Mouse (Mus musculus): ENCODE measurements around the gene Adam19.

GRCm38 (mm10) chr11:46169908-46170307 lies 114.1 kb downstream of the Adam19 start:
- no peak for TF ChIP-seq CTCF (IDR thresholded peaks at IDR 0.05; ENCODE audit: control insufficient read depth, insufficient read depth, insufficient replicate concordance, low read depth, low read length)
- TF ChIP-seq POLR2A (IDR thresholded peaks at IDR 0.05; ENCODE audit: control insufficient read depth, low read depth, low read length): no peak
